Mouse (Mus musculus): ENCODE measurements around the gene Cmtm5.

DNA sequence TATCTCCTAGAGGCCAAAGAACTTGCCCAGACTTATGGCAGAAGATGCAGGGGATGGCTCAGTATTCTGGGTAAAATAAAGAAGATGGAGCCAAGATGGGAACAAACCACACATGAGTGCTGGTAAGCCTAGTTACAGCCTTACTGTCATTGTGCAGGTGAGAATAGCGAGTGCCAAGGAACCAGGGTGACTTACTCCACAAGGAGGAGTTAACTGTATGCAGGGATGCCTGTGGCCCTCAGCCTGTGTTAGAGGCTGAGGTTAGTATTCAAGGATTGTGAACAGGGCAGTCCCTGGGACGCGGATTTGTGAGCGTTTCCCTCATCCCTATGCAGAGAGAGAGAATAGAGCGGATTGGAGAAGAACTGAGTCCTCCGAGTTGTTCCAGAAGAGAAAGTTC is 15.5 kb downstream of the Cmtm5 start:
- TF ChIP-seq CTCF (IDR thresholded peaks at IDR 0.05; ENCODE audit: control insufficient read depth, insufficient read depth, insufficient replicate concordance, low read depth, low read length): no peak
- TF ChIP-seq POLR2A (IDR thresholded peaks at IDR 0.05; ENCODE audit: control insufficient read depth, low read depth, low read length): no peak

Data from testis, adult 2 months (tissue).